Mouse (Mus musculus): ENCODE data around the gene Chst12. TPM values are rescaled to one million over a fixed set of nuclear protein-coding genes. Genes with fewer than 3 reads are reported as not detected.

The Chst12 gene
- total RNA-seq, 4 experiments from 2014 or later = 2.4 to 5.2 (median 3.5) TPM

DNA sequence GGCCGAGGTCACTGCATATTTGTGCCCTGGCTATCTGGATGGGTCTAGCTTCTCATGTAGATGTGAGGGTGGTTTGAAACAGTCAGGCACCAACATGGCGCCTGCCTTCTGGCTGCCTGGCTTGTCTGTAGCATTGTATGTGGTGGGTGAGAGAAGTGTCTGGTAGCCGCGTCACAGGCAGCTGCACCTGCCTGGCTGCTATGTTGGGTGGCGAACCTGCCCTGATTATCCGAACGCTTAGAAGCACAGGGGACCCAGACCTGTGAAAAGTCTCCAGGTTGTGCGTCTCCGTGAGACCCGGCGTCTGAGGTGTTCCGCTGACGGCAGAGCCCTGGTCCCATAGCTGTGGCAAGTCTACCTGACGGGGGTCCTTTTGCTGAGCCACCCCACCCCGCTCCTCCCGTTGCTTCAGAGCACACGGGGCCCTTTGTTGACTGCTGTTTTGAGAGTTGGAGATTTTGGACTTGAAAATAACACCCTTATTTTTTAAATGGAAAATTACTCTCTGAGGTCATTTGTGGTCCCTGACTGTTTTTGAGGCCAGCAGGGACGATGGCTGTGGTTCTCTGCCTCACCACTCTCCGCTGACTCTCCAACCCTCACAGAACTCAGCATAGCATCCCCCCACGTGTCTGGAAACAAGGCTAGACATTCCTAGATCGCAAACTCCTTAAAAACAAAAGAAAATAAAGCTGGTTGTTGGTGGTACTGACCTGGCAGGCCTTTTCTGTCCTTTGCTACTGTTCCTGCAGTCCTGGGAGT lies 12.0 kb downstream of the Chst12 start:
- DNase-seq (ENCODE audit: low spot score in 2 of 2) = no peak

DNA sequence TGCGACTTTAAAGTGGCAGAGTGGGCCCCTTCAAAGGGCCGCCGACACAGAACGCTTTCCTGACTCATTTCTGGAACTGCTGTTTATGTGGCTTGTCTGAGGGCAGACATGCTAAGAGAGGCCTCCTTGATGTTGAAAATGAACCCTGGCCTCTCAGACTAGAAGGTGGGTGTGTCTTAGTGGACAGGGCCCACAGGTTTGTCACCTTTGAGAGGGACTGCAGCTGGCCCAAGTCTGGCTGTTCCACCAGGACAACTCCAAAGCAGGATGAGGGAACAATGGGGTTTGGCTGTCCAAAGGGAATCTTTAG lies 12.5 kb downstream of the Chst12 start:
- no peak for DNase-seq (ENCODE audit: low spot score in 2 of 2)

DNA sequence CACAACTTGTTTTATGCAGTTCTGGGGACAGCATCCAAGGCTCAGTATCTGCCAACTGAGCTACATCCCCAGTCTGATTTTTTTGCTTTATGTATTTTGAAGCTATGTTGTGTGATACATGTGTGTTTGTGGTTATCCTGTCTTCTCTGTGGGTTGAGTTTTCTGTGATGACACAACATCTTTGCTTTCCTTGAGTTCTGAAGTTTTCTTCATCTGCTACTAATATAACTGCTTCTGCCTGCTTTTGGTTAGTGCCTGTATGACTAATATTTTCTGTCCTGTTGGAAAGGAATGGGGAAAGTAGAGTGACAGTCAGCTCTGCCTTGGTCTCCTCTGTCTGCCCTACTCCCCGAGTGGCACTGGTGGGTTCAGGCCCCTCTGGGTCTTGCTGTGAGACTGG lies 15.8 kb downstream of the Chst12 start:
- DNase-seq (ENCODE audit: low spot score in 2 of 2) = no peak

DNA sequence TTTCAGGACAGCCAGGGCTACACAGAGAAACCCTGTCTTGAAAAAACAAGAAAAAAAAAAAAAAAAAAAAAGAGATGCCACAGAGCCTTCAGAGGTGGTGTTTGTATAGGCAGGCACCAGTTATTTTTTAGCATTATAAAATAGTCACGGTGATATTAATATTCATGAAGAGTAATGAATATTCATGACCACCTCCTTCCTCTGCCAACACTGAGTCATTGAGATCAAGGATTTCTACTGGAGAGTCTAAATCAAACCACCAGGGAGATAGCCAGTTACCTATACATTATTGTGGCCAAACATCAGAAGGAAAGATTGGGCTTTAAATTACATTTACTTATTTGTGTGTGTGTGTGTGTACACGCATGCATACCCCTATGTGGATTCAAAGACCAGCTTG lies 21.4 kb downstream of the Chst12 start:
- DNase-seq (ENCODE audit: low spot score in 2 of 2) = no peak

DNA sequence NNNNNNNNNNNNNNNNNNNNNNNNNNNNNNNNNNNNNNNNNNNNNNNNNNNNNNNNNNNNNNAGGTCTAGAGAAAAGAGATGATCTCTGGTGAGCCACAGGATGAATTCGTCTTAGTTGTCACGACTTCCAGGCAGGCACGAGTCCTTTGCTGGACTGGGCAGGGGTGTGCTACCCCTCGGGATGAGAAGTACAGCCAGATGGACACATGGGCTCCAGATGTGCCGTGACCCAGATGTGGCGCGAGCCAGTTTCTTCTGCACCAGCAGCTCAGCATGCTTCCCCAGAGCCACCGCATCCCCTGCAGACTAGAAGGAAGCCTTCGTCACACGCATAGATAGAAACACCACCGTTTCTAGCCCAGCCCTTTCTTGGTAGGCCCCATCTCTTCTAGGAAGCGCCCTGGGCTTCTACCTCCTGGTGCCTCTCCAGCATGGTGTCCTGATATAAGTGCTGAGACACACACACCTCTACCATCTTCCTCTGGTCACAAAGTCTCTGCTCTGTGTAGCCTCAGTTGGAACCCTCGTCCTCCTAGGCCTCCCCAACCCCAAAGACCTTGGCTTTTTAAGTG lies 32.8 kb downstream of the Chst12 start:
- no peak for DNase-seq (ENCODE audit: low spot score in 2 of 2)

DNA sequence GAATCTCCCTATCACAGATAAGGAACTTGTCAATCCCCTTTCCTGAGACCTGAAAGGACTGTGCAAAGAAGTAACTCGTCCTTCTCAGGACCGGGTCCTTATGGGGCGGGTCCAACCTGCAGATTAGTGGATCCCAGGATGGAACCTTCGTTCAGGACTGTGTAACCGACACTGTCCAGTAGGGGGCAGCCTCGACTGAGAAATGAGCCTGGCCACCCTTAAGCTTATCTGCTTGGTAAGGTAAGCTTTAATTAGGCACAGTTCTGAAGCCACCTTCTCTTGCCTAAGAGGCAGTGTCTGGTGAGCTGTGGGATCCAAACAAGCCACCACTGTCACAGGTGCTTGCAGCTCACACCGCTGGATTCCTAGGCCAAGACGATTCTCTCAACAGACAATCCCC lies 34.8 kb downstream of the Chst12 start:
- peak; percentile 47 to 64 for DNase-seq (ENCODE audit: low spot score in 2 of 2)

DNA sequence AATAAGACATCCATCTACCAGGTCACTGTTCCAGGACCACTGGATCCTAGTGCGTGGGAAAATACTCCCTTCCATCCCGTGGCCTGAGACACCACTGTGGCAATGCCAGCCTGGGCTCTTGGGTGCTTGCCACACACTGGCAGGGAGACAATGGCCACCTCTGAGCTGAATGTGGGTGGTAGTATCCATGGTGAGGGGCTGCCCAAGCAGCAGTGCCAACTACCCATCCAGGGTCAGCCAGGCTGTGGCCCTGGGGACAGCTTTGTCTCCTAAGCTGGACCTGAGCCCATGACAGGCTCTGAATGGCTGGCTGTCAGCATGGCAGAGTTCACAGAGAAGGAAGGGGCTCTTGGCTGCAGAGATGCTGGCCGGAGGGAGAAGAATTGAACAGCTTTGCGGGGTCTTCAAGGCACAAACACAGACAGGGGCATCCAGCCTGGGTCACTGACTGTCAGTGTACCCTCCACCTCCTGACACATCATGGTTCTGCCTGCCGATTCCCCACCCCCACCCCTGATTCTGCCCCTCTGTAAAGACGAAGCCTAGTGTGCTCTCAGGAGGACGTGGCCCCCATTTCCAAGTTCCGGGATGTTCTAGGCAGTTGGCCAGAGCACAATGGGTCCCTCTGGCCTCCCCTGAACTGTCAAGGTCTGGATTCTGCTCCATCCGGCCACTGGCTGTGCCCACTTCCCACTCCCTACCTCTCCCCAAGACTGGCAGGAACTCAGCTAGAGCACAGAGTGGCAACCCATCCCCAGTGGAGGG lies 37.6 kb downstream of the Chst12 start:
- no peak for DNase-seq (ENCODE audit: low spot score in 2 of 2)

DNA sequence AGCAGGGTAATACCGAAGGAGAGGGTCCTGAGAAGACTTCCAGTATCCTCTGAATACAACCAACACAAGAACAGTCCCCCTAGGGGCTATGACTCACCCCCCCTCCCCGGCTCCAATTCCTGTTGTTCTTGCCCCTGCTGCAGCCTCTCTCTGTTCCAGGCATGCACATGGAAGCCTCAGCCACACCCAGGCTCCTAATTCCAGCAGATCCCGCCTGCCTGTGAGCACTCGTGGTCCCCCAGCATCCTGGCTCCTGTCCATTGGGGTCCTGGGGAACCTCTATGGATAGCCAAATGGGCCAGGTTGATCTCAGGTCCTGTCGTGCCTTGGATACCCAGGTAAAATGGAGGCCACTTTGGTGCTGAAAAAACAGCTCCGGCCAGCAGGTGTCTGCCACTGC lies 40.3 kb downstream of the Chst12 start:
- no peak for DNase-seq (ENCODE audit: low spot score in 2 of 2)

DNA sequence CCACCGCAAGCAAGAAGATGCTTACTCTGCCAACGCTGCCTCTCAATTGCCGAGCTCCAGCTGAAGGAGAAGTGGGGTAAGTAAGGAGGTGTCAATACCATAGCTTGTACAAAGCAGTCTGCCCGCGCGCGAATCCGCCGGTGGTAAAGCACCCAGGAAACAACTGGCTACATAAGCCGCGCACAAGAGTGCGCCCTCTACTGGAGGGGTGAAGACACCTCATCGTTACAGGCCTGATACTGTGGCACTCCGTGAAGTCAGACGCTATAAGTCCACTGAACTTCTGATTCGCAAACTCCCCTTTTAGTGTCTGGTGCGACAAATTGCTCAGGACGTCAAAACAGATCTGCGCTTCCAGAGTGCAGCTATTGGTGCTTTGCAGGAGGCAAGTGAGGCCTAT lies 41.0 kb downstream of the Chst12 start:
- no peak for DNase-seq (ENCODE audit: low spot score in 2 of 2)

DNA sequence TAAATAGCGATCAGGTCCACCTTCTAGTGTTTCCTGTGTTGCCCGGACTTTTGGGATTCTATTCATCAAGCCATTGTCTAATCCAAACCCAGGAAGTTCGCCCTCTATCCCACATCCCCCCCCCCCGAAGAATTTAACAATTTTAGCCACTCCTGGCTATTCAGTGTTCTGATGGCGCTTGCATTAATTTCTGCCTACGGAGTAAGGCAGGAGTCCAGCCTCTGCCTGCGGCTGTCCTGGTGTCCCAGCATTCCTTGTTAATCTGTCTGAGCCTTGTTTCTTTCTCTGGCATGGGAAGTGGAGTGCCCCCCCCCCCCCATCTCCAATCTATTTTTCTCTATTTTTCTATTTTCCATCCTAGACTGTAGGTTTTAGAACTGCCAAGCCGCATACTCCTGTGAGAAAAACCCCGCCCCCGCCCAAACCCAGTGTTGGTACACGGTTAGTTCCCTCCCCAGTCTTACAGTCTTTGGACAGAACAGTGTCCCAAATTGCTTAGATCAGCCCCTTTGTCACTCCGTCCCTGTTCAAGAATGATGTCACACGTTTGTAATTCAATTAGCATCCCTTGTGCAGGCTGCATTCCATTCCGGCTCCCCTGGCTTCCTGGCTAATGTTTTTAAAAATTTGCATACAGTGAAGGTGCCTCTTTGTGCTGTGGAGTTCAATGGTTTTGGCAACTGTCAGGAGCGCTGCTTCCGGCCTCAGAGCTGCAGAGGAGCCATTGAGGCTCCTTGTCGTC lies 44.1 kb downstream of the Chst12 start:
- DNase-seq (ENCODE audit: low spot score in 2 of 2) = no peak

DNA sequence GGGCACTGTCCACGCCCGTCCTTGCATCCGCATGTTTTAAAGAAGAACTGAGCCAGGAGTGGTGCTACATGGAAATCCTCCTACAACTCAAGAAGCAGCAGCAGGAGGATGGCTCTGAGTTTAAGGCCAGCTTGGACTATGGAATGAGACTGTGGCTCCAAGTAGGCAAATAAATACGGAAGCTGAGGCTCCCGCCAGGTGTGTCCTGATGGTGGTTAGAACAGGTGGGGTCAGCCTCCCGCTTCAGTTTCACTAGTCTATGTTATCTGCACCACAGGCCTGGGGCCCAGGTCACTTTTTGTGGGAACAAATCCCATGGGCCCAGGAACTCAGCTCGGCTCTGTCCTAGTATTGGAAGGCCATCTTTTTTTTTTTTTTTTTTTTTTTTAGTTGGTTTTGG lies 48.4 kb downstream of the Chst12 start:
- no peak for DNase-seq (ENCODE audit: low spot score in 2 of 2)

DNA sequence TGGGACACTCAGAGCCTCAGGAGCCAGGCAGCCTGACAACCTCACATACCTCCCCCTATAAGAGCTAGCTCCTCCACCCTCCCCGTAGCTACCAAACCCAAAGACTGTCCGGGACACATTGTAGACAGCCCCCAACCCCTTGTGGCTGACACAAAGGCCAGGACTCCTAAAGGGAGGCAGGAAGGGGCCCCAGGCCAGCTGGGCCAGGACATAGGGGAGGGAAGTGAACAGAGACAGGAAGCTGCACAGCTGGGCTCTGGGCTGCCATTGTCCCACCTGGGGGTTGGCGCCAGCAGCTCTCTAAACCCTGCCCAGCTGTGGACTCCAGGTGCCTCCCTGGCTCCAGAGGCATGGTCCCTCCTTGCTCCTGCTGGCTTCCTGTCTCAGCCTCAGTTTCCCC lies 51.5 kb downstream of the Chst12 start:
- no peak for DNase-seq (ENCODE audit: low spot score in 2 of 2)

DNA sequence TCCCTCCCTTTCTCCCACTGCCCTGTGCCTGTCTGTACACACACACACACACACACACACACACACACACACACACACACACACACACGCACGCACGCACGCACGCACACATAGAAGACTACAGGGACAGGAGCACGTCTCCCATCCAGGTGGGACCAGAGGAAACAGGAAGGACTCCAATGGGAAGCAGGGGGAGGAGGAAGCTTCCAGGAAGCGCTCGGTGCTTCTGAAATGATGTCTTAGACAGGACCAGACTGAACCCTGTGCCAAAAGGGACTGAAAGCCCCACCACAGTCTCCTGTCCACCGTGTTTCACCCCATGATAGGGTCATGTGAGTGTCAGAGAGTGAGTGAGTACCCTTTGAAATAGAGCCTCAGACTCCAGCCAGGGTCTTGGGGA lies 57.3 kb downstream of the Chst12 start:
- DNase-seq (ENCODE audit: low spot score in 2 of 2) = no peak

DNA sequence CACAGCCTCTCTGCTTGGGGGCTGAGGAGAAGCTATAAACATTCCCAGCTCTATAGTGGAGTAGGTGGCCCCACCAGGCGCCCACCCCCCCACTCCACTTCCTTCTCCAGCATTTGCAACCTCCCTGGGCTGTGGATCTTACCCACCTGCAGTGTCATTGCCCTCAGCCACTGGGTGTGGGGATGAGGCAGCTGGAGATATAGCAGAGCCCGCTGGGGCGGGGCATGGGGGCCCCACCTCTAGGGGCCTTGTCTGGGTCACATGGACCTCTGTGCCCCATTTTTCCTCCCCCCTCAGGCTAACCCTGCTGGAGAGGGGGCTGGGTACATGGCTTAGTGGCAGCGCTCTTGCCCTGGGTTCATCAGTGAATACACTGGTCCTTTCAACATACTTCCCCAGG lies 59.5 kb downstream of the Chst12 start, which contains the start of gene Grifin:
Gene Grifin, minus strand, starts transcription at position 176 of the 400 bp plus-strand sequence.
- DNase-seq (ENCODE audit: low spot score in 2 of 2) = no peak

DNA sequence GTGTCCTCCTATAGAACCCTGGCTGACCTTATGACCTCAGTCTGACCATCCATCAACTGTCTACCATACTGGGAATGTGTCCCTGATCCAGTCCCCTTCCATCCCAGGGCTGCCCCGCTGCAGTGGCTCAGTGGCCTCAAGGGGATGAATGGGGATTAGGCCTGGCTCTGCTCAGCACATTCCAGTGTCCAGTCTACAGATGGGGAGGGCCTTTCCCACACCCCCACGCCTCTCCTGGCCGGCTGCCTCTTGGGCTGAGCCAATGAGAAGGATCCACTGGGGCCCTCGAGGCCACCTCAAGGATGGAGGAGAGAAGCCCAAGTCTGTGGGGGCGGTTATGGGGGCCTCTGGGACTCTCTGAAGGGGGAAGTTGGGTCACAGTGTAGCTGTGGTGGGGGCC lies 60.1 kb downstream of the Chst12 start:
- peak; percentile 46 to 67 for DNase-seq (ENCODE audit: low spot score in 2 of 2)

DNA sequence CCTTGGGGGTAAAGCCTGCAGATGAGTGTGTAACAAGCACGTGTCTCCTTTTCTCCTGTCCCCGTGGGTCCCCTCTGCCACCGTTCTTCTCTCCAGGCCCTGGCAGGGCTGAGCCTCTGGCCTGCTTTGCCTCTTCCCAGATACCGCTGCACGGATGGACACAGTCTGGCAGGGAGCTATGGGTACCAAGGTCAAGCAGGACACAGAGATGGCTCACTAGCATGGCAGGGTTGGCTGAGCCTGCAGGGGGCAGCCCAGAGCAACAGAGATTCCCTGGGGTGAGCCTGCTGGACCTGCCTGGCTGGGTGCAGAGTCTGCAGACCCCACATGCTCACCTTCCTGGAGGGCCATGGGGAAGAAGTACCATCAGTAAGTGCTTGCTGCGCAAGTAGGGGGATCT lies 60.5 kb downstream of the Chst12 start:
- peak in 1 of 2 experiments; percentile 29 for DNase-seq (ENCODE audit: low spot score in 2 of 2)

DNA sequence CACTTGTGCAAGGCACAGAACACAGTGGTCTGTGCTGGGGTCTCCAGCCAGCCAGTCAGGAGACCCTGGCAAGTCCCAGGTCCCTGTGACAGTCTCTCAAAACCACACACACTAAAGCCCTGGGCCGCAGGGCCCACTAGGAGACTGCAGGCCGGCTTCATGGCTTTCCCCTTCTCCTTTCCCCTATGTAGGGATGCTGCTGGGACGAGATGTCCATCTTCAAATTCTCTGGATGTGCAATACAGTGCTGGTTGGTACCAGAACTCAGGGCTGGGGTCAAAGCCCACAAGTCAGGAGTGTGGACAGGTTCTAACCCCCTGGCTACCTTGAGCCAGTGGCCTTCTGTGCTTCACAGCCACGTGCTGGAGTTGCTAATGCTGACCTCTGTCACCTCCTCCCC lies 60.9 kb downstream of the Chst12 start:
- DNase-seq (ENCODE audit: low spot score in 2 of 2) = no peak

DNA sequence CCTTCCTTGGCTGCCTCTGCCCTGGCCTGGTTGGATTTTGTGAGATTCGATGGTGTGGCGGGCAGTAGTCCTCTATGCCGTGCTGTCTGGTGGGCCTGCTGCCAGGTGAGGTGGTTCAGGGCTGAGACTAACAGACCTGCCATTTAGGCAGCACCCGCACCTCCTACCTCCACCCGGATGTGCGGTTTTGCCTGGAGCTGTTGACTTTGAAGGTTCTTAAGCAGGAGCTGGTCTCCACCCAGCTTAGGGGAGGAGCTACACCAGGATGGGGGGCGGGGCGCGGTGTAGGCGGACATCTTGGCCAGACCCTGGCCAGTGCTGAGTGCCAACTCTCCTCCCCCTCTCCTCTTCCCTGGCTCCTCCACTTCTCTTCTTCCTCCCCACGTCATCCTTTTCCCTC lies 62.0 kb downstream of the Chst12 start:
- DNase-seq (ENCODE audit: low spot score in 2 of 2) = peak; percentile 45 to 58

DNA sequence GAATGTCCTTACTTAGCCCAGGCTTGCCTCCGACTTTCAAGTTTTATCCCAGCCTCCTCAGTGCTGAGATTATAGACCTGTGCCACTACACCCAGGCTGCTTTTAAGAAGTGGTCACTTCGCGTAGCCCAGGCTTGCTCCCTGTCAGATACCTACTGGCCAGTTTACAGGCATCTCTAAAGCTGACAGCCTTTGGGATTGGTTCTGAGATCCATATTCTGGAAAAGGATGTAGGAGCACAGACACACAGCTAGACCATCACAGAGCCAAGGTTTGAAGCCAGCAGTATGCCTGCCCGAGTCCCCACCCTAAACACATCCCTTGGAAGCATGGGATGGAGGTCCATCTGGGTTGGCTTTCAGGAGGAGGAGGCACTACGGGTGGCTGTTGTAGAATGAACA lies 62.4 kb downstream of the Chst12 start:
- no peak for DNase-seq (ENCODE audit: low spot score in 2 of 2)

DNA sequence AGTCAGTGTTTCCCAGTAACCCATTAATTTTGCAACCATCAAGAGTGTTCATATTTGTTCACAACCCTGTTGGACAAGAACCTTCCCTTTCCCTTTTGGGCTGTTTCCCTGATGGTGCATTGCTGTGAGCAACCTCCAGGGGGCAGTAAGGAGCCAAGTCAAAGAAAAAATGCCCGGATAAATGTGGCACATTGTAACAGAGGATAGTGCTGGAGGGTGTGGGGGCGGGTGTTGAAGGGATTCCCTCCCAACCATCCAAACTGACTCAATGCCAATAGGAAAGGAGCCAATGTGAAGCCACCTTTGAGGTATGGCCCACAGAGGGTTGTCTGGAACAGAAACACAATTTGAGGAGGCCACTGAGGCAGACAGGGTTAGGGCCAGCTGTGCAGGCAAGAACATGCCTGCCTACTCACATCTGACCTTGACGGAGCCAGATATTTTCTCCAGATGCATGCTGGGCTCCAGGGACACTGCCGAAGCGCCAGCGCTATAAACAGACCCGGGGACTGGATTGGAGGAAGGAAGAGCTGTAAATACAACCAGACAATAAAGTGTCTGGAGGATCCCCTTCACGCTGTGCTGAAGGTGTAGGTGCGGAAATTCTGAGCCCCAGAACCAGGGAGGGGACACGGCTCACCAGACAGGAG lies 63.1 kb downstream of the Chst12 start:
- peak; percentile 26 to 40 for DNase-seq (ENCODE audit: low spot score in 2 of 2)

DNA sequence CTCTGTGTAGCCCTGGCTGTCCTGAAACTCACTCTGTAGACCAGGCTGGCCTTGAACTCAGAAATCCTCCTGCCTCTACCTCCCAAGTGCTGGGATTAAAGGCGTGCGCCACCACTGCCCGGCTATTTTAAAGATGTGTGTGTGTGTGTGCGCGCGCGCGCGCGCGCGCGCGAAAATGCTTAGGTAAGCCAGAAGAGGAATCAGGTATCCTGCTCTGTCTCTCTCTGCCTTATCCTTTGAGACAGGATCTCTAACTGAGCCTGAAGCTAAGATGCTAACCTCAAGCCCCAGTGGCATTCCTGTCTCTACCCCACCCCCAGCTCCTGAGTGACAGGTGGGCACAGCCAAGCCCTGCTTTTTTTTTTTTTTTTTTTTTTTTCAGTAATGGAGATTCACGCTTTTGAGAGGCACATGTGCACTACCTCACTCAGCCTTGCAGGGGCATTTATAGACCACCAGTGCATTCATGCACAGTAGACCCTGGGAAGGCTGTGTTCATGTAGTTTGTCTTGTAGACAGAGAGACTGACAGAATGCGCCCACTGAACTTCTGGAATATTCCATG lies 63.8 kb downstream of the Chst12 start:
- DNase-seq (ENCODE audit: low spot score in 2 of 2) = no peak
